Mouse (Mus musculus): ENCODE results near the gene Nudt15. TPM values are rescaled to one million over a fixed set of nuclear protein-coding genes. Genes with fewer than 3 reads are reported as not detected.
"Not testable (repeated sequence)": the region's sequence is repeated elsewhere in the genome, so short reads cannot be mapped to it uniquely, and the experiment has no call there.

Gene Nudt15
- polyA plus RNA-seq, 1 experiment, result 2.2 TPM

GRCm38 (mm10) chr14:73547034-73547433, 1.0 kb downstream of the Nudt15 start:
- no peaks in the 10 kb centered on the region for H3K79me3 ChIP-seq (ENCODE audit: low read depth)
- peaks cover 3% of the 10 kb centered on the region for H3K27me3 ChIP-seq (ENCODE audit: control insufficient read depth, insufficient read depth, insufficient read length)
- H3K79me2 ChIP-seq (ENCODE audit: control insufficient read depth, insufficient read depth), result no peaks in the 10 kb centered on the region
- H3K36me3 ChIP-seq (ENCODE audit: control insufficient read depth, insufficient read depth), result no peaks in the 10 kb centered on the region
- TF ChIP-seq MYOG (IDR thresholded peaks at IDR 0.05; ENCODE audit: control insufficient read depth, extremely low read depth, insufficient read length), result no peak
- no peak for TF ChIP-seq CTCF (IDR thresholded peaks at IDR 0.05; ENCODE audit: control insufficient read depth, insufficient read depth, insufficient read length)
- TF ChIP-seq CEBPB (IDR thresholded peaks at IDR 0.05; ENCODE audit: low read depth), result no peak
- no peak for TF ChIP-seq FOSL1 (IDR thresholded peaks at IDR 0.05; ENCODE audit: insufficient read depth, low read length, poor library complexity, severe bottlenecking)
- TF ChIP-seq USF1 (IDR thresholded peaks at IDR 0.05; ENCODE audit: low read depth), result no peak
- no peak for TF ChIP-seq MAX (IDR thresholded peaks at IDR 0.05)
- H3K4me3 ChIP-seq (ENCODE audit: insufficient read depth, poor library complexity, severe bottlenecking), result no peak overlapping the region
- no peak overlapping the region for H3ac ChIP-seq (ENCODE audit: control insufficient read depth, insufficient read length, low read depth)

- Histone ChIP-seq H3K27me3 (ENCODE audit: control insufficient read depth, insufficient read depth, insufficient read length) (peaks cover 7% of the 10 kb centered on the region), H3K79me2 (ENCODE audit: control insufficient read depth, insufficient read depth) (no peaks in the 10 kb centered on the region), H3K79me3 (ENCODE audit: low read depth) (no peaks in the 10 kb centered on the region), H3K4me3 (ENCODE audit: insufficient read depth, poor library complexity, severe bottlenecking) (no peak overlapping the region), H3K36me3 (ENCODE audit: control insufficient read depth, insufficient read depth) (no peaks in the 10 kb centered on the region), H3ac (ENCODE audit: control insufficient read depth, insufficient read length, low read depth) (no peak overlapping the region)
- no peak for TF ChIP-seq USF1 (IDR thresholded peaks at IDR 0.05; ENCODE audit: low read depth)
- no peak for TF ChIP-seq MAX (IDR thresholded peaks at IDR 0.05)
These were observed 4.3 kb downstream of the Nudt15 start for GRCm38 (mm10) chr14:73543781-73544180.

GRCm38 (mm10) chr14:73535641-73536040, 12.4 kb downstream of the Nudt15 start:
- no peaks in the 10 kb centered on the region for H3K79me3 ChIP-seq (ENCODE audit: low read depth)
- no peak overlapping the region for H3ac ChIP-seq (ENCODE audit: control insufficient read depth, insufficient read length, low read depth)
- no peak overlapping the region for H3K4me3 ChIP-seq (ENCODE audit: insufficient read depth, poor library complexity, severe bottlenecking)
- no peaks in the 10 kb centered on the region for H3K79me2 ChIP-seq (ENCODE audit: control insufficient read depth, insufficient read depth)
- no peaks in the 10 kb centered on the region for H3K36me3 ChIP-seq (ENCODE audit: control insufficient read depth, insufficient read depth)
- TF ChIP-seq MAX (IDR thresholded peaks at IDR 0.05) (no peak), CTCF (IDR thresholded peaks at IDR 0.05; ENCODE audit: control insufficient read depth, insufficient read depth, insufficient read length) (no peak), FOSL1 (IDR thresholded peaks at IDR 0.05; ENCODE audit: insufficient read depth, low read length, poor library complexity, severe bottlenecking) (no peak), MYOD1 (IDR thresholded peaks at IDR 0.05; ENCODE audit: control insufficient read depth, insufficient read length, low read depth) (no peak), CEBPB (IDR thresholded peaks at IDR 0.05; ENCODE audit: low read depth) (no peak), MYOG (IDR thresholded peaks at IDR 0.05; ENCODE audit: control insufficient read depth, extremely low read depth, insufficient read length) (no peak), USF1 (IDR thresholded peaks at IDR 0.05; ENCODE audit: low read depth) (no peak)
- H3K27me3 ChIP-seq (ENCODE audit: control insufficient read depth, insufficient read depth, insufficient read length), result peaks cover 13% of the 10 kb centered on the region

DNA sequence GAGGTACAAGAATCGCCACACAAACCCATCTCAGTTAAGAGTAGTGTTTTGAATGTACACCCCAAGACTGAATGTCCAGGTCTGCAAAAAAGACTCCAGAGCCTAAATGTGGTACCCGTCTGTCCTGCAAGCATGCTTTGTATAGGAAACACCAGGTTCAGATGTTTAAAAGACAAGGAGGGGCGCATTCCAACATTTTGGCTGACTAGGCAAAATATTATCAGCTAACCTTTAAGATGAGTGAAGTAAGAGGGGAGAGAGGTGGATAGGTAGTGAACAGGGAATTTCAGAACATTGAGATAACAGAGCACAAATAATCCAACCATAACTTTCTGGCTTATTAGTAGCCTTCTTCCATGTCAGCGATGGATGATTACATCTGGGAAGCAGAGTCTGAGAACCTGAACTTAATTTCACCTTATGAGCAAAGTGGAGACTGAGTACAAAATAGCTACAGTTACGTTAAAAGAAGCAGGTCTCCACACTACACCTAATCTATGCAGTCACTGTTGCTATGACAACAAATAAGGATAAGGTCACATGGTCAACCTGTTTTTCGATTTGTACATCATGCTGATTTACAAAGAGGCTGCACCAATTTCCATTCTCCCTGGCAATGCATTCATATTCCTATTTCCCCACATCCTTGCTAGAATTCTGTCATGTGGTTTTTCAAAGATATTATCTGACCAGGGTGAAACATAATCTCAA, 14.1 kb downstream of the Nudt15 start:
- Histone ChIP-seq H3K79me2 (ENCODE audit: control insufficient read depth, insufficient read depth) (no peaks in the 10 kb centered on the region), H3ac (ENCODE audit: control insufficient read depth, insufficient read length, low read depth) (no peak overlapping the region), H3K27me3 (ENCODE audit: control insufficient read depth, insufficient read depth, insufficient read length) (peaks cover 13% of the 10 kb centered on the region)

GRCm38 (mm10) chr14:73528661-73529060, 19.4 kb downstream of the Nudt15 start:
- H3K36me3 ChIP-seq (ENCODE audit: control insufficient read depth, insufficient read depth); H3K79me3 ChIP-seq (ENCODE audit: low read depth); H3ac ChIP-seq (ENCODE audit: control insufficient read depth, insufficient read length, low read depth); H3K79me2 ChIP-seq (ENCODE audit: control insufficient read depth, insufficient read depth); H3K4me3 ChIP-seq (ENCODE audit: insufficient read depth, poor library complexity, severe bottlenecking); H3K27me3 ChIP-seq (ENCODE audit: control insufficient read depth, insufficient read depth, insufficient read length): not testable (repeated sequence)

More for the DNA sequence above, 14.1 kb downstream of the Nudt15 start:
- TF ChIP-seq MYOD1 (IDR thresholded peaks at IDR 0.05; ENCODE audit: control insufficient read depth, insufficient read length, low read depth), result no peak
- no peak for TF ChIP-seq CEBPB (IDR thresholded peaks at IDR 0.05; ENCODE audit: low read depth)
- no peak for TF ChIP-seq MYOG (IDR thresholded peaks at IDR 0.05; ENCODE audit: control insufficient read depth, extremely low read depth, insufficient read length)
- no peak for TF ChIP-seq FOSL1 (IDR thresholded peaks at IDR 0.05; ENCODE audit: insufficient read depth, low read length, poor library complexity, severe bottlenecking)
- TF ChIP-seq CTCF (IDR thresholded peaks at IDR 0.05; ENCODE audit: control insufficient read depth, insufficient read depth, insufficient read length), result no peak
- TF ChIP-seq MAX (IDR thresholded peaks at IDR 0.05), result no peak
- no peak for TF ChIP-seq USF1 (IDR thresholded peaks at IDR 0.05; ENCODE audit: low read depth)
- Histone ChIP-seq H3K4me3 (ENCODE audit: insufficient read depth, poor library complexity, severe bottlenecking) (no peak overlapping the region), H3K36me3 (ENCODE audit: control insufficient read depth, insufficient read depth) (no peaks in the 10 kb centered on the region), H3K79me3 (ENCODE audit: low read depth) (no peaks in the 10 kb centered on the region)

DNA sequence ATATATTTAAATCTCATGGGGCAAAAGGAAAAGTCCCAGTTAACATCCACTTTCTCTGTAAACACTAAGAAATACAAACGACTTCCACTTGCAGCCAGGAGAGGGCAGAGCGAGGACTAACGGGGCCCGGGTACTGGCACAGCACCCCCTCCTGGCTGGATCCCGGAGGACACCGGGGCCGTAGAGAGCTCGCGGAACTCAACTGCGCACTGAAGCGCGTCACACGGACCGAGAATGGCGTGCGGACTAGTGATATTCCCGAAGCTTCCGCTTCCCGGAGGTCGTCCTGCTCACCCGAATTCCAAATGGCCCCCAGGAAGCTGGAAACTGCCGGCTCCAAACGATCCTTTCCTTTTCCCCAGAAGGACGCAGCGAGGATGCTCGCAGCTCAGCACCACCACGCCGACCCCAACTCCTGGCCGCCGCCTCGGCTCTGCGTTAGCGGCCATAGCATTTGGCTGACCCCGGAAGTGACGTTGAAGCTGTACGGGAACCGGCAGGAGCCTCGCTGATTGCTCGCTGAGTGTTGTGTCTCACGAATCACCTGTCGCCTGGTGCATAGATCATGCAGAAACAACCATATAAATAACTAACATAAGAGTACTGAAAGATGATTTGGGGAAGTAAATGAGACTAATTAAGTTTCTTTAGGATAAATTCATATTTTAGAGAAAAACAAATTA, 23.1 kb downstream of the Nudt15 start, which contains the start of gene Sucla2:
Gene Sucla2 (plus strand): TSS at position 554 of the 683 bp plus-strand sequence.
- TF ChIP-seq CTCF (IDR thresholded peaks at IDR 0.05; ENCODE audit: control insufficient read depth, insufficient read depth, insufficient read length) (peak; percentile 98), MYOG (IDR thresholded peaks at IDR 0.05; ENCODE audit: control insufficient read depth, extremely low read depth, insufficient read length) (no peak), MAX (IDR thresholded peaks at IDR 0.05) (no peak), CEBPB (IDR thresholded peaks at IDR 0.05; ENCODE audit: low read depth) (no peak), USF1 (IDR thresholded peaks at IDR 0.05; ENCODE audit: low read depth) (no peak), FOSL1 (IDR thresholded peaks at IDR 0.05; ENCODE audit: insufficient read depth, low read length, poor library complexity, severe bottlenecking) (no peak), MYOD1 (IDR thresholded peaks at IDR 0.05; ENCODE audit: control insufficient read depth, insufficient read length, low read depth) (no peak)
- Histone ChIP-seq H3K4me3 (ENCODE audit: insufficient read depth, poor library complexity, severe bottlenecking) (peak within 1 kb of the TSS; percentile 23), H3K36me3 (ENCODE audit: control insufficient read depth, insufficient read depth) (no peaks in the 10 kb centered on the region), H3K27me3 (ENCODE audit: control insufficient read depth, insufficient read depth, insufficient read length) (no peaks in the 10 kb centered on the region), H3K79me2 (ENCODE audit: control insufficient read depth, insufficient read depth) (no peaks in the 10 kb centered on the region), H3ac (ENCODE audit: control insufficient read depth, insufficient read length, low read depth) (peak within 1 kb of the TSS; percentile 19), H3K79me3 (ENCODE audit: low read depth) (no peaks in the 10 kb centered on the region)
